Mouse (Mus musculus) gastrocnemius, adult 2 months (tissue): ENCODE results near the gene Rab28. TPM values are rescaled to one million over a fixed set of nuclear protein-coding genes. Genes with fewer than 3 reads are reported as not detected.
"Not testable (repeated sequence)": the region's sequence is repeated elsewhere in the genome, so short reads cannot be mapped to it uniquely, and the experiment has no call there.

Experiments used
- DNase-seq: peaks from one replicate; pipeline ENCODE4 v3.0.0; 2022
- H3K27ac ChIP-seq: fragments of 200-600 bp; 2 replicates; pipeline ENCODE4 v1.8.1; 2022; ENCODE audit warnings: mild to moderate bottlenecking
- H3K4me3 ChIP-seq: fragments of 200-600 bp; 2 replicates; pipeline ENCODE4 v1.8.1; 2022; ENCODE audit warnings: mild to moderate bottlenecking, moderate library complexity
- CTCF ChIP-seq: fragments of 200-600 bp; IDR thresholded peaks from 2 replicates; pipeline ENCODE4 v1.8.1; 2022; ENCODE audit warnings: antibody characterized with exemption, mild to moderate bottlenecking, moderate library complexity
- intact Hi-C: fragments of 180-260 bp; cut with DNase I; formaldehyde crosslinking; loops from one replicate; pipeline ENCODE4 v1.15.1; 2025
- total RNA-seq, 2 experiments: library from RNA; stranded (reverse); gene quantifications; 2 replicates each; pipeline ENCODE4 v1.2.3; 2021

Gene Rab28
- total RNA-seq, 2 experiments from 2014 or later: 83.0 to 98.9 TPM

DNA sequence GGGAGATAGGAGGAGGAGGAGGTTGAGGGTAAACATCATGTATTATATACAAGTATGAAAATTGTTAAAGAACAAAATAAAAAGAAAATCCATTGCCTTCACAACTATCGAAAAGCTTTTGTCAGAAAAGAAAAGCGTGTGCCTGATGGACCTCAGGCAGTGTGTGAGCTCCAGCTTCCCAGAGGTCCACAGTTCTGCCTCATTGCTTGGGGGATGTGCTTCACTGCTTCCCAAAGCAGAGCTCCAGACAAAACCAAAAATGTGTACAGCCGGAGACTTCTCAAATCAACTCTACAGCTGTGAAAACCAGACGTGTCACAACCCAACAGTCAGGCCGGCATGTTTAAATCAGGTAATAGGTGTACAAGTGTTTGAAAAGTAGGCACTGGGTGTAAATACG lies 17.6 kb upstream of the Rab28 start:
- TF ChIP-seq CTCF: no peak
- Histone ChIP-seq H3K4me3 (no peak overlapping the region), H3K27ac (no peak overlapping the region)
- DNase-seq: no peak
- intact Hi-C loops: no loop called here

DNA sequence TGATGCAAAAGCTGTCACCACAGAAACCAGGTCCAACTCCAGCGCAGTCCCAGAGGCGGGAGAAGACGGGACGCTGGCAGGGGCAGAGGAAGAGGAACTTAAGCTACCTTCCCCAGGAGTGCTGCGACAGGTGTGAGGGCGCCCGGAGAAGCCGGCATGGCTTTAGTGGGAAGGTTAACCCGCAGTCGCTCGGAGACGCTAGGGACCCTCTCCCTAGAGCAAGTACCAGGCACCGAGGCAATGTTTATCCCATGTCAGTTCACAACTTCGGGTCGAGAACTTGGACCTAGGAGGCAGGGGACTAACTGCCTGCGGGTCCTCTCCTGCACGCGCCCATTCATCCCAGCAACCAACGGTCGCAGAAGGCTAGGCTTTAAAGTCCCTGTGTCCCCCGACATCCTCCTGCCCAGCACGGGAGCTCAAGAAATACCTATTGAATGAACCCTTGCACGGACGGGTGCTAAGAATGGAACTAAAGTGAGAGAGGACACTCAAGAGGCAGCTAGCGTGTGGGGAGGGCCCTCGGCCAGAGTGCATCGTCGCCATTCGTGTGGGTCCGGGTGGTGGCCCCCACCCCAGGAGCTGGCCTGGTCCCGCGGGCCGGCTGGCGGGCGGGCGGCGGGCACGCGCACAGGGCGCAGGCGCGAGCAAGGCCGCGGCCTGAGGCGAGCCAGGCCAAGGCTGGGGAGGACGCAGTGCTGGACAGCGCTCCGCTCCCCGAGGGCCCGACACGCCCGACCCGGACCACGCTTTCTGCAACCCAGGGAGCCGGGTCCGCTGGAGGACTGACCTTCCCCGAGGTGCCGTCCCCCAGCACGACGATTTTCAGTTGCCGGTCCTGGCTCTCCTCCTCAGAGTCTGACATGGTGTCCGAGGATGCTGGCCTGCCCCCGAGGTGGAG lies 592 bp downstream of the Rab28 start:
- Histone ChIP-seq H3K27ac (peak overlapping the region; percentile 93), H3K4me3 (peak overlapping the region; percentile 82)
- DNase-seq: peak; percentile 78
- TF ChIP-seq CTCF: no peak
- intact Hi-C loops: loop anchor here (10.0 kb wide), 1 partner anchor 137 kb away; the partner anchor contains the start of gene Bod1l

DNA sequence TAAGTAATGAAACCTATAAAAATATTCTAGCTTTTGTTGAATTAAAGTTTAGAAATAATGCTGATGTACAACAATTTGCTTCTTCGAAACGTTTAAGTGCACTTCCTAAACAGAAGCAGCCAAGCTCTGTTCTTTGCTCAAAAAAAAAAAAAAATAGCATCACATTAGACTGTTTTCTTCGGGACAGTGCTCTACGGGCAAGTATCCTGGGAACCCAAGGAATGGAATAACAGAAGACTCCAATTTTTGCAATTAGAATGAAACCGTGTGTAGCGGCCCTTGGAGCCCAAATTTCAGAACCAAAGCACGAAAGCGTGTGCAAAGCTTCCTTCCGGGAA lies 1.2 kb downstream of the Rab28 start:
- DNase-seq: no peak
- Histone ChIP-seq H3K4me3 (peak overlapping the region; percentile 82), H3K27ac (peak overlapping the region; percentile 93)
- intact Hi-C loops: loop anchor here (10.0 kb wide), 1 partner anchor 138 kb away; the partner anchor contains the start of gene Bod1l
- no peak for TF ChIP-seq CTCF

DNA sequence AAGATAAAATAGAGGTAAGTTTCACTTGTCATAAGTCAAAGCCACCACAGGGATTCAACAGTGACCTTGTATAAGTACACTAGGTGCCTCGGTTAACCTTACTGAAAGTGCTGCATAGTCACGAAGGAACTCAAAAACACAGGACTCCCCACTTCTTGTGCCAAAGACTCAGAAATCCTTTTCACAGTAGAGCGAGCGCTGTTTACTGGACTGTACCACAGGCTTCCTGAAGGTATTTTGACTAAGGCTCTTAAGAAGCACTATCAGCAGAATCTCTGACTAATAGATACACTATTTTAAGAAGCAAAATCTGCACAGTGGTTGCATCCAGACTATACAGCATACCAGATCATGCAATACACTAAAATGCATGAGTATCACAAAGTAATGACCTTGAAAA lies 6.9 kb downstream of the Rab28 start:
- not testable (repeated sequence) for H3K4me3 ChIP-seq, DNase-seq, H3K27ac ChIP-seq
- intact Hi-C loops: loop anchor here (10.0 kb wide), 1 partner anchor 144 kb away; the partner anchor contains the start of gene Bod1l

DNA sequence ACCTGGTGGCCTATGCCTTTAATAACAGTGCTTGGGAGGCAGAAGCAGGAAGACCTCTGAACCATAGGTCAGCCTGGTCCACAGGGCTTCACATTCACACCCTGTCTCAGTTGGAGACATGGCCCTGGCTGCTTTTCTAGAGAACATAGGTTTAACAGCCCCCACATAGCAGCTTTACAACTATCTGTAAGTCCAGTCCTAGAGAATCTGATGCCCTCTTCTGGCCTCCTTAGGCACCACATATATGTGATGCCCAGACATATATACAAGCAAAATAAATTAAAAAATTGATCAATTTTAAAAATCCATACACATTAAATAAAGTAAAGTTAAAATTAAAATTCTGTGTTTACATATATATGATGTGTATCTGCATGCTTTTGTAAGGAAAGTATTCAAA lies 10.0 kb downstream of the Rab28 start:
- Histone ChIP-seq H3K27ac (no peak overlapping the region), H3K4me3 (no peak overlapping the region)
- TF ChIP-seq CTCF: peak; percentile 9; the same call in 1 of the 2 replicates
- DNase-seq: no peak
- intact Hi-C loops: no loop called here

DNA sequence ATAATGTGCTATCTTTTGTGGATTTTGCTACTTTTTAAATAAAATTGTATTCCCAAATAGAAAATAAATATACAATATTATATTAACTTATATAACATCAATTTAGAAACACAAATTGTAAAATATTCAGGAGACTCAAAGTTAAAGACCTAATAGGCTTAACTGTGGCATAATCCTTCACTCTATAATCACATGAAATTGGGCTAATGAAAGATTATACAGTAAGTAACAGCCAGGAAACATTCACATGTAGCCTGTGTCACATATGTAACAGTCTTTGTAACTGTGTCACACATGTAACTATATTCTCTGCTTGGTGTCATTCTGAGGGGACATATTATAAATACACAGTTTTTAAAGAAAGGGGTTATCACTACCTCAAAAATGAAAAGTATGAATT lies 22.9 kb downstream of the Rab28 start:
- H3K27ac ChIP-seq: no peak overlapping the region
- intact Hi-C loops: no loop called here
- H3K4me3 ChIP-seq: no peak overlapping the region
- no peak for DNase-seq
- no peak for TF ChIP-seq CTCF

DNA sequence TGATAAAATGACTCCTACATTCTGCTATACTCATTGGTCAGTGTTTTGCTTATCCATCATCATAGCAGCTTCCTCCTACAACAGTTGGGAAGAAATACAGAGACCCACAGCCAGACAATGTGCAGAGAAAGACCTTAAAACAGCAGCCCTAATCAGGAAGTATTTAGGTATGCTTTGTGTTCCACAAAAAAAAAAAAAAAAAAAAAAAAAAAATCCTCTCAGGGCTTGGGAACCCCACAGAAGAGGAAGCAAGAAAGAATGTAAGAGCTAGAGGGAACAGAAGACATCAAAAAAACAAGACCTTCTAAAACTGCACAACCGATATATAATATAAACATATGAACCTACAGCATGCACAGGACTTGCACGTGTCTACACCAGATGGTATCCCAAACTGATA lies 24.0 kb downstream of the Rab28 start:
- Histone ChIP-seq H3K4me3 (no peak overlapping the region), H3K27ac (no peak overlapping the region)
- intact Hi-C loops: no loop called here
- no peak for DNase-seq
- no peak for TF ChIP-seq CTCF

DNA sequence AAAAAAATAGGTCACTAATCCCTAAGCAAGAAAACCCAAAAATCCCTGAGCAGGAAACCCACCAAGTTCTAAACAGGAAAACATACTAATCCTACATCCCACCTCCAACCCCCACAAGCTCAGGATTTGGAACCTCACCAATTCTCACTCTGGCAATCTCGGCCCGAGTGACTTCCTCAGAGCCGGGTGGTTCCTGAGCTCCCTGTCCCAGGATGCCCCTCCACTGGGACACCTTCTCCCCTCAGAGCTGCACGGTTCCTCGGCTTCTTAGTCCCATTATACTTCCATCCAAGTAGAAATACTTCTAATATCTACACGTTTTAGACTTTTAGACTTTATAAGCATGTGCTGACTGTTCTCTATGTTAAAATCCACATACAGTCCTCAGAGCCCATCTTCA lies 41.9 kb downstream of the Rab28 start:
- intact Hi-C loops: no loop called here
- DNase-seq: no peak
- H3K4me3 ChIP-seq: no peak overlapping the region
- no peak overlapping the region for H3K27ac ChIP-seq
- no peak for TF ChIP-seq CTCF

DNA sequence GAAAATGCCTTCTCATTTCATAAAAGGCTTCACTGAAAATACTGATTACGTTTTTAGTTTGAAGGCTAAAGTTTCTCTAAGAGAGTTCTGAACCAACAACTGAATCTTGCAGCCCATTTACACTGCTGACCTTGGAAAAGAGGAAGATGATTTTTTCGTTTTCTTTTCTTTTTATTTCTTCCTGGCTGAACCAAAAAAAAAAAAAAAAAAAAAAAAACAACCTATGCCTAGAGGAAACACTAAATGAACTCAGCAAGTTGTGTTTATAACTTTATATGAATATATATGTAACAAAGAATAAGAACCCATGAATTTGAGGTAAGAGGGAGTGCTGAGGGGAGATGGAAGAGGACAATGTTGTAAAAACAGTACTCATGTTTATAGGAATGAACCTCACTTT lies 71.2 kb downstream of the Rab28 start:
- DNase-seq: no peak
- Histone ChIP-seq H3K27ac (no peak overlapping the region), H3K4me3 (no peak overlapping the region)
- intact Hi-C loops: no loop called here
- no peak for TF ChIP-seq CTCF

DNA sequence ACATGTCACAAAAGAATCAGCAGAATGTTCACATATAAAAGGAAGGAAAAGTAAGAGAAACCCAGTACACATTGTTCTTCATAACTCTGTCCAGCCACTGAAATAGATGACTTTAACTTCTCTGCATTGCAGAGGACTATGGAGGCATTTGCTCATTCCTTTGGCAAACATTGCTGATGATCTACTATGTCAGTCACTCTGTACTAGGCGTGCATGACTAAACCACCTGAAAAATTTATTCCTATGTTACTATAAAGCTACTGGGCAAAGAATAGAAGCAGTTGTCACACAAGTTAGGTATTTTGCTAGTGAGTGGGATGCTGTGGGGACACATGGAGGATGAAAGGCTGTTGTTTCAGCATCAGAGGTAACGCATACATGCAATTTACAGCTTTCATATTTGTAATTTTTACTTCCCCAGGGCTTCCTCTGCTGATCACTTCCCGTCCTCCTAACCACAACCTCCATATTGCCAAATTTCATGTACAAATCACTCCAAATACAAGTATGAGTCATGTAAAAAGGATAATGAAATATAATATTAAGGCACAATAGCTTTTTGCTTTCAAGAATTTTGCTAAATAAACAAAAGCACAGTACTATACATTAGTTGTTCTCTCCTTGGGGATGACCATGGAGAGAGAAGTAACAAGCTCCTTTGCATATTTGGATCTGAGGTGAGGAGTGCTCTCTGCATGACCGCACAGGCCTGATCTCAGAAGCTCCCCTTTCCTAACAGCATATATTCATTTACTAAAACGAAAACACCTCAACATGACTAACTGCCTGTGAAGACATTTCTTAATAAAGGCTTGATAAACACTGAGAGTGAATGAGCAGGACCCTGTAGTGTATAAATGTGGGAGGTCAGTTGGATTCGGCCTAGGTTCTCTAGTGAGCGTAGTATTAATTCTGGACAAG lies 80.5 kb downstream of the Rab28 start:
- TF ChIP-seq CTCF: no peak
- intact Hi-C loops: no loop called here
- Histone ChIP-seq H3K27ac (no peak overlapping the region), H3K4me3 (no peak overlapping the region)
- no peak for DNase-seq

DNA sequence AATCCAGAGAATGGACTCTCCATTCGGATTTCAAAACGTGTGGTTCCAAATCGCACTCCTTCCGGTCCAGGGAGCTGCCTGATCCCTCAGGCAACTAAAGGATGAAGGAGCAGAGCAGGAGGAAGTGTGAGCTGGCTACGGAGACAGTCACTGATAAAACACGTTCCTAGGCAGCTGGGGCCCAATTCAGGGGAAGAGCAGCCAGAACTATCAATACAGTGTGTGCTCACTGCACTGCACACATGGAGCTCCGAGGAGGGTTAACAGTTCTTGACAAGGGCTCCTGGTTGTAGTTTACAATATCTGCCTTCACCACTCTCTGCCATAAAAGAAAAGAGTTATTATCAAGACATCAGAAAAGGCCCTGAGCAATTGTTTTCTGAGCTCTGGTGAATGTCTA lies 82.4 kb downstream of the Rab28 start:
- no peak for DNase-seq
- H3K4me3 ChIP-seq: no peak overlapping the region
- no peak overlapping the region for H3K27ac ChIP-seq
- no peak for TF ChIP-seq CTCF
- intact Hi-C loops: no loop called here

DNA sequence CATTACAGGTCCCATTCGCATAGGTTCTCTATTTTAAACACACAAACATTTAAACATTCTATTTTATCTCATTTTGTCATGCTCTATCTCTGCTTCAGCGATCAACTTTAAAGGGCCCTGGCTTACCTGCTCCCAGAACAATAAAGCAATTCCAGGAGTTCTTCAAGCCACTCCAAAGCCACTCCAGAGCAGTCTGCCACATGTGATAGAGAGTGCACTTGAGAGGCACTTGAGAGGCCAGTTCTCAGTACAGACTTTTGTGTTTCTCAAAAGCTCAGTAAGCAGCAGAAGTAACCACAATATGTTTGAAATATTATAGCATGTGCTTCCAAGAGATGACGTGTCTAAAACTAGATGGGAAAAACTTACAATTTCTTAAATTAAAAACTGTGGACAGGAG lies 86.2 kb downstream of the Rab28 start:
- Histone ChIP-seq H3K4me3 (no peak overlapping the region), H3K27ac (no peak overlapping the region)
- intact Hi-C loops: no loop called here
- DNase-seq: no peak
- TF ChIP-seq CTCF: no peak

DNA sequence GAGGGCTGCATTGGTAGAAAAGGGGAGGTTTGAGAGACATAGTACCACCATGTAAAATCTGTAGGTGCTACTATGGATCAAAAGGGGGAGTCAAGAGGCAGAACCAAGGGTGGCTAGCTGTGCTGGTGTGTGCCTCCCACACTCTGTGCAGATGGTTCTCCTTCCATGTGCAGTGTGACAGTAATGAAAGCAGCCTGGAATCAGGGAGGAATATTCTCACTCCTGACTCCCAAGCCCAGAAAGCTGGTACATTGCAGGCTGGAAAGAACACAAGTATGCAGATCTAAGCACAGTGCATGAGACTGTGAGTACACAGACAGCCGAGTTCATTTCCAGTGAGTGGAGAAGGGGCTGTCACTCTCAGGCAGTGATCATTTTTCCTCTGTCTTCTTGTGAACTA lies 89.0 kb downstream of the Rab28 start:
- DNase-seq: no peak
- TF ChIP-seq CTCF: no peak
- Histone ChIP-seq H3K4me3 (no peak overlapping the region), H3K27ac (no peak overlapping the region)
- intact Hi-C loops: no loop called here
